Mouse (Mus musculus) heart, adult 18-20 months (tissue): ENCODE data around the gene Plch2. TPM values are rescaled to one million over a fixed set of nuclear protein-coding genes. Genes with fewer than 3 reads are reported as not detected.
A peak's percentile ranks its signal among the peaks of the same experiment; 100 is the strongest.
"Not testable (repeated sequence)": the region's sequence is repeated elsewhere in the genome, so short reads cannot be mapped to it uniquely, and the experiment has no call there.

Source experiments
- DNase-seq, 2 experiments: peaks; one replicate each; pipeline ENCODE4 v3.0.0; 2021 to 2022; ENCODE audit warnings: mixed read lengths in 1 of 2
- long read RNA-seq, 2 experiments: library from polyadenylated mRNA; stranded (forward); transcript quantifications; one replicate each; pipeline ENCODE4 v2.0.0; 2021
- total RNA-seq, 2 experiments: library from RNA; stranded (reverse); gene quantifications; 2 replicates each; pipeline ENCODE4 v1.2.3; 2021

Plch2 gene
- under 1 TPM in 1 of 2 experiments, not detected in 1; 0.28 TPM for total RNA-seq
- long read RNA-seq, experiment 1: 0 reads
- long read RNA-seq, experiment 2: 0 reads

- DNase-seq: no peak
Observed at GRCm38 (mm10) chr4:155056724-155057123, at the start of gene Plch2. Plch2 (minus strand) TSS chr4:155056784.

- no peak for DNase-seq
Observed at GRCm38 (mm10) chr4:155098572-155098971, 42.0 kb upstream of the Plch2 start.

GRCm38 (mm10) chr4:155097452-155097851 is 40.9 kb upstream of the Plch2 start:
- DNase-seq: no peak

- no peak for DNase-seq
Observed at GRCm38 (mm10) chr4:155095967-155096366, 39.4 kb upstream of the Plch2 start.

GRCm38 (mm10) chr4:155095238-155095900 is 38.8 kb upstream of the Plch2 start:
- peak; percentile 89 to 90 for DNase-seq

GRCm38 (mm10) chr4:155094565-155094964 is 38.0 kb upstream of the Plch2 start:
- peak in 1 of 2 experiments; percentile 64 for DNase-seq

GRCm38 (mm10) chr4:155093431-155094149 is 37.0 kb upstream of the Plch2 start:
- DNase-seq: no peak

- no peak for DNase-seq
Observed at GRCm38 (mm10) chr4:155092718-155093430, 36.3 kb upstream of the Plch2 start.

GRCm38 (mm10) chr4:155090688-155091449 is 34.3 kb upstream of the Plch2 start:
- DNase-seq: no peak

- no peak for DNase-seq
Observed at GRCm38 (mm10) chr4:155090147-155090546, 33.6 kb upstream of the Plch2 start.

GRCm38 (mm10) chr4:155089241-155089640 is 32.7 kb upstream of the Plch2 start:
- no peak for DNase-seq

GRCm38 (mm10) chr4:155086108-155087024 is 29.8 kb upstream of the Plch2 start, which contains the start of the genes Rer1 and Morn1:
Rer1 (minus strand) TSS chr4:155086382.
Morn1 (plus strand) TSS chr4:155086577.
- peak; percentile 100 for DNase-seq

- DNase-seq: no peak
Observed at GRCm38 (mm10) chr4:155085206-155086107, 28.9 kb upstream of the Plch2 start.

GRCm38 (mm10) chr4:155084351-155084750 is 27.8 kb upstream of the Plch2 start:
- no peak for DNase-seq

GRCm38 (mm10) chr4:155083553-155083952 is 27.0 kb upstream of the Plch2 start:
- DNase-seq: no peak

GRCm38 (mm10) chr4:155079666-155080065 is 23.1 kb upstream of the Plch2 start:
- DNase-seq: no peak

GRCm38 (mm10) chr4:155078808-155079207 is 22.2 kb upstream of the Plch2 start:
- not testable (repeated sequence) for DNase-seq

GRCm38 (mm10) chr4:155076677-155077076 is 20.1 kb upstream of the Plch2 start:
- DNase-seq: no peak

- no peak for DNase-seq
Observed at GRCm38 (mm10) chr4:155075813-155076212, 19.2 kb upstream of the Plch2 start.

- no peak for DNase-seq
Observed at GRCm38 (mm10) chr4:155075137-155075536, 18.6 kb upstream of the Plch2 start.
